Mouse (Mus musculus): ENCODE data around the gene Jmjd1c.

The Jmjd1c gene

GRCm38 (mm10) chr10:67072600-67072999, 23.3 kb upstream of the Jmjd1c start:
- no peak for DNase-seq (ENCODE audit: low read depth)

- DNase-seq (ENCODE audit: low read depth): no peak
Observed at GRCm38 (mm10) chr10:67073577-67073976, 22.3 kb upstream of the Jmjd1c start.

- DNase-seq (ENCODE audit: low read depth): no peak
Observed at GRCm38 (mm10) chr10:67075931-67076878, 19.7 kb upstream of the Jmjd1c start.

- DNase-seq (ENCODE audit: low read depth): no peak
Observed at GRCm38 (mm10) chr10:67079030-67079429, 16.9 kb upstream of the Jmjd1c start.

GRCm38 (mm10) chr10:67081206-67082007, 14.5 kb upstream of the Jmjd1c start:
- no peak for DNase-seq (ENCODE audit: low read depth)

GRCm38 (mm10) chr10:67082531-67082930, 13.4 kb upstream of the Jmjd1c start:
- no peak for DNase-seq (ENCODE audit: low read depth)

- no peak for DNase-seq (ENCODE audit: low read depth)
Observed at GRCm38 (mm10) chr10:67083446-67084166, 12.3 kb upstream of the Jmjd1c start.

GRCm38 (mm10) chr10:67085124-67085523, 10.8 kb upstream of the Jmjd1c start:
- no peak for DNase-seq (ENCODE audit: low read depth)

GRCm38 (mm10) chr10:67085916-67086315, 10.0 kb upstream of the Jmjd1c start:
- no peak for DNase-seq (ENCODE audit: low read depth)

GRCm38 (mm10) chr10:67087447-67088226, 8.3 kb upstream of the Jmjd1c start:
- DNase-seq (ENCODE audit: low read depth): no peak

- DNase-seq (ENCODE audit: low read depth): no peak
Observed at GRCm38 (mm10) chr10:67090611-67091010, 5.3 kb upstream of the Jmjd1c start.

- no peak for DNase-seq (ENCODE audit: low read depth)
Observed at GRCm38 (mm10) chr10:67094922-67095321, 1.0 kb upstream of the Jmjd1c start.

GRCm38 (mm10) chr10:67096621-67097436, 904 bp downstream of the Jmjd1c start, which contains the start of gene Reep3:
Gene Reep3 (minus strand): TSS chr10:67096945.
- DNase-seq (ENCODE audit: low read depth): no peak

- no peak for DNase-seq (ENCODE audit: low read depth)
Observed at GRCm38 (mm10) chr10:67097437-67098150, 1.7 kb downstream of the Jmjd1c start.

- peak; percentile 70 for DNase-seq (ENCODE audit: low read depth)
Observed at GRCm38 (mm10) chr10:67098408-67099050, 2.6 kb downstream of the Jmjd1c start.

- DNase-seq (ENCODE audit: low read depth): no peak
Observed at GRCm38 (mm10) chr10:67099183-67099929, 3.4 kb downstream of the Jmjd1c start.

- no peak for DNase-seq (ENCODE audit: low read depth)
Observed at GRCm38 (mm10) chr10:67100011-67100661, 4.2 kb downstream of the Jmjd1c start.

- DNase-seq (ENCODE audit: low read depth): no peak
Observed at GRCm38 (mm10) chr10:67100831-67101251, 4.9 kb downstream of the Jmjd1c start.
